Mouse (Mus musculus): ENCODE results near the gene Tmem88b. TPM values are rescaled to one million over a fixed set of nuclear protein-coding genes. Genes with fewer than 3 reads are reported as not detected.

Tmem88b gene
- polyA plus RNA-seq, 2 experiments: 0.67 to 2.0 TPM

GRCm38 (mm10) chr4:155817533-155817932 is 31.9 kb upstream of the Tmem88b start:
- H3K4me3 ChIP-seq (replicated peaks; ENCODE audit: low read length): no peak overlapping the region
- H3K27me3 ChIP-seq (ENCODE audit: control insufficient read depth, insufficient read depth, low read length): no peaks in the 10 kb centered on the region
- no peak overlapping the region for H3K27ac ChIP-seq (replicated peaks; ENCODE audit: low read depth, low read length)
- ATAC-seq (ENCODE audit: low FRiP score, low read depth) (no peak), DNase-seq (ENCODE audit: low spot score) (no peak)
- H3K36me3 ChIP-seq (ENCODE audit: control insufficient read depth, insufficient read depth, low read length): peaks cover 88% of the 10 kb centered on the region
- no peaks in the 10 kb centered on the region for H3K9me3 ChIP-seq (ENCODE audit: control insufficient read depth, low read length)
- no peak for TF ChIP-seq POLR2A (IDR thresholded peaks at IDR 0.05; ENCODE audit: borderline replicate concordance, extremely low read depth, insufficient read depth, insufficient read length)
- H3K4me1 ChIP-seq (ENCODE audit: control insufficient read depth, insufficient read depth, low read length): peaks cover 6% of the 10 kb centered on the region
- no peak overlapping the region for H3K4me2 ChIP-seq (replicated peaks; ENCODE audit: low read depth, low read length, severe bottlenecking)
- 88% methylated on average over 4 of the region's 4 CpGs for WGBS
- no peak overlapping the region for H3K9ac ChIP-seq (ENCODE audit: low read depth, low read length, severe bottlenecking)

- DNase-seq (ENCODE audit: low spot score): no peak
- ATAC-seq (ENCODE audit: low FRiP score, low read depth): peak; percentile 19
- Histone ChIP-seq H3K4me3 (replicated peaks; ENCODE audit: low read length) (peak overlapping the region; percentile 100), H3K4me2 (replicated peaks; ENCODE audit: low read depth, low read length, severe bottlenecking) (peak overlapping the region; percentile 71), H3K9ac (ENCODE audit: low read depth, low read length, severe bottlenecking) (peak overlapping the region; percentile 99), H3K27ac (replicated peaks; ENCODE audit: low read depth, low read length) (peak overlapping the region; percentile 92), H3K36me3 (ENCODE audit: control insufficient read depth, insufficient read depth, low read length) (peaks cover 76% of the 10 kb centered on the region), H3K4me1 (ENCODE audit: control insufficient read depth, insufficient read depth, low read length) (peaks cover 6% of the 10 kb centered on the region), H3K27me3 (ENCODE audit: control insufficient read depth, insufficient read depth, low read length) (no peaks in the 10 kb centered on the region), H3K9me3 (ENCODE audit: control insufficient read depth, low read length) (no peaks in the 10 kb centered on the region)
- WGBS: under 1% methylated on average over 47 of the region's 49 CpGs
- no peak for TF ChIP-seq POLR2A (IDR thresholded peaks at IDR 0.05; ENCODE audit: borderline replicate concordance, extremely low read depth, insufficient read depth, insufficient read length)
Measured at GRCm38 (mm10) chr4:155812665-155813181, 27.0 kb upstream of the Tmem88b start.

- DNase-seq (ENCODE audit: low spot score): peak; percentile 96
- peak within 1 kb of the TSS; percentile 100 for H3K4me3 ChIP-seq (replicated peaks; ENCODE audit: low read length)
- ATAC-seq (ENCODE audit: low FRiP score, low read depth): peak; percentile 99
- peaks cover 6% of the 10 kb centered on the region for H3K4me1 ChIP-seq (ENCODE audit: control insufficient read depth, insufficient read depth, low read length)
- under 1% methylated on average over 45 of the region's 60 CpGs for whole genome bisulfite sequencing
- H3K27me3 ChIP-seq (ENCODE audit: control insufficient read depth, insufficient read depth, low read length): no peaks in the 10 kb centered on the region
- TF ChIP-seq POLR2A (IDR thresholded peaks at IDR 0.05; ENCODE audit: borderline replicate concordance, extremely low read depth, insufficient read depth, insufficient read length): peak; percentile 35; the same call in 1 of the 2 replicates
- peaks cover 76% of the 10 kb centered on the region for H3K36me3 ChIP-seq (ENCODE audit: control insufficient read depth, insufficient read depth, low read length)
- H3K27ac ChIP-seq (replicated peaks; ENCODE audit: low read depth, low read length): peak within 1 kb of the TSS; percentile 92
- no peaks in the 10 kb centered on the region for H3K9me3 ChIP-seq (ENCODE audit: control insufficient read depth, low read length)
- H3K4me2 ChIP-seq (replicated peaks; ENCODE audit: low read depth, low read length, severe bottlenecking): peak within 1 kb of the TSS; percentile 76
- peak within 1 kb of the TSS; percentile 99 for H3K9ac ChIP-seq (ENCODE audit: low read depth, low read length, severe bottlenecking)
Measured at GRCm38 (mm10) chr4:155811929-155812664, 26.4 kb upstream of the Tmem88b start, which contains the start of gene Ccnl2. Gene Ccnl2 (plus strand): TSS chr4:155812489.

- no peaks in the 10 kb centered on the region for H3K9me3 ChIP-seq (ENCODE audit: control insufficient read depth, low read length)
- ATAC-seq (ENCODE audit: low FRiP score, low read depth): no peak
- TF ChIP-seq POLR2A (IDR thresholded peaks at IDR 0.05; ENCODE audit: borderline replicate concordance, extremely low read depth, insufficient read depth, insufficient read length): no peak
- H3K27ac ChIP-seq (replicated peaks; ENCODE audit: low read depth, low read length): no peak overlapping the region
- H3K27me3 ChIP-seq (ENCODE audit: control insufficient read depth, insufficient read depth, low read length): no peaks in the 10 kb centered on the region
- DNase-seq (ENCODE audit: low spot score): no peak
- peaks cover 53% of the 10 kb centered on the region for H3K36me3 ChIP-seq (ENCODE audit: control insufficient read depth, insufficient read depth, low read length)
- peaks cover 6% of the 10 kb centered on the region for H3K4me1 ChIP-seq (ENCODE audit: control insufficient read depth, insufficient read depth, low read length)
- no peak overlapping the region for H3K4me2 ChIP-seq (replicated peaks; ENCODE audit: low read depth, low read length, severe bottlenecking)
- H3K4me3 ChIP-seq (replicated peaks; ENCODE audit: low read length): no peak overlapping the region
- 83% methylated on average over 3 of the region's 3 CpGs for WGBS
- no peak overlapping the region for H3K9ac ChIP-seq (ENCODE audit: low read depth, low read length, severe bottlenecking)
Measured at GRCm38 (mm10) chr4:155807841-155808240, 22.2 kb upstream of the Tmem88b start.

- no peaks in the 10 kb centered on the region for H3K27me3 ChIP-seq (ENCODE audit: control insufficient read depth, insufficient read depth, low read length)
- WGBS: under 1% methylated on average over 53 of the region's 58 CpGs
- H3K27ac ChIP-seq (replicated peaks; ENCODE audit: low read depth, low read length): peak overlapping the region; percentile 52; the same call in 1 of the 2 replicates
- peak; percentile 98 for ATAC-seq (ENCODE audit: low FRiP score, low read depth)
- no peaks in the 10 kb centered on the region for H3K9me3 ChIP-seq (ENCODE audit: control insufficient read depth, low read length)
- H3K9ac ChIP-seq (ENCODE audit: low read depth, low read length, severe bottlenecking): peak overlapping the region; percentile 83
- 0 out of 2 replicates have a peak, but pooled peaks have one; percentile 71 for TF ChIP-seq POLR2A (IDR thresholded peaks at IDR 0.05; ENCODE audit: borderline replicate concordance, extremely low read depth, insufficient read depth, insufficient read length)
- peak overlapping the region; percentile 71 for H3K4me2 ChIP-seq (replicated peaks; ENCODE audit: low read depth, low read length, severe bottlenecking)
- H3K4me1 ChIP-seq (ENCODE audit: control insufficient read depth, insufficient read depth, low read length): peaks cover 6% of the 10 kb centered on the region
- DNase-seq (ENCODE audit: low spot score): peak; percentile 95
- peak overlapping the region; percentile 96 for H3K4me3 ChIP-seq (replicated peaks; ENCODE audit: low read length)
- peaks cover 25% of the 10 kb centered on the region for H3K36me3 ChIP-seq (ENCODE audit: control insufficient read depth, insufficient read depth, low read length)
Measured at GRCm38 (mm10) chr4:155803340-155804041, 17.8 kb upstream of the Tmem88b start.
